Mouse (Mus musculus) lung, adult 2 months (tissue): Measurements from ENCODE around the gene Magea8. TPM values are rescaled to one million over a fixed set of nuclear protein-coding genes. Genes with fewer than 3 reads are reported as not detected.
"Not testable (repeated sequence)": the region's sequence is repeated elsewhere in the genome, so short reads cannot be mapped to it uniquely, and the experiment has no call there.

Experiments
- DNase-seq: peaks from one replicate; pipeline ENCODE4 v3.0.0; 2022
- H3K4me1 ChIP-seq: fragments of 200-500 bp; 2 replicates; pipeline ENCODE4 v1.6.1; 2011; ENCODE audit warnings: low read length; ENCODE audit not compliant: control insufficient read depth, insufficient read depth
- H3K4me3 ChIP-seq: fragments of 200-500 bp; replicated peaks from 2 replicates; pipeline ENCODE3; 2011; ENCODE audit warnings: low read depth, mild to moderate bottlenecking, control low read depth, low read length; ENCODE audit errors: extremely low read depth
- WGBS: fragments of 180-500 bp; shearing (Covaris S2); methylation state at CpG from one replicate; pipeline ENCODE4 v1.1.7; 2018; 5-methylcytosine and 5-hydroxymethylcytosine counted together
- polyA plus RNA-seq: library from polyadenylated mRNA; depleted of rRNA; stranded (reverse); fragments of >200 nt; gene quantifications from 2 replicates; pipeline ENCODE4 v1.2.3, GENCODE M21; 2012; rRNA removed

Magea8 gene
- polyA plus RNA-seq: not detected in 2 replicates

DNA sequence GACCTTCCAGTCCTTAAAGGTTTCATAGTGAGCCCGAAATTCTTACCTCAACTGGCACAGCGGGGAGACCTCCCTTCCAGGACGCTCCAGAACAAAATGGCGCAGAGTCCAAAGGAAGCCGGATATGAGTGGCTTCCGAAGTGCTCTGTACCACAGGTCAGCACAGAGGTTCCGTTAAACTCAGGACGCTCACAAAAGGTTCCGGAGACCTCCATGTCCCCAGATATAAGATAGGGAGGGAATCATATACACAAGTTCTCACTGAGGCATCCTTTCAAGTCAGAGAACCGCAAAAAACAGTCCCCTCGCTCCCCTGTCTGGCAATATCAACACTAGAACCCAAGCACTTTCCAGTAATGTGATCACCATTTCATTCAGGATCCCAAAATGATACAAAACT is at the start of gene Magea8:
TSS of gene Magea8 (minus strand) at position 101 of the 400 bp plus-strand sequence.
- H3K4me1 ChIP-seq, DNase-seq, H3K4me3 ChIP-seq: not testable (repeated sequence)
- 82% methylated on average over 11 of the region's 11 CpGs for WGBS

DNA sequence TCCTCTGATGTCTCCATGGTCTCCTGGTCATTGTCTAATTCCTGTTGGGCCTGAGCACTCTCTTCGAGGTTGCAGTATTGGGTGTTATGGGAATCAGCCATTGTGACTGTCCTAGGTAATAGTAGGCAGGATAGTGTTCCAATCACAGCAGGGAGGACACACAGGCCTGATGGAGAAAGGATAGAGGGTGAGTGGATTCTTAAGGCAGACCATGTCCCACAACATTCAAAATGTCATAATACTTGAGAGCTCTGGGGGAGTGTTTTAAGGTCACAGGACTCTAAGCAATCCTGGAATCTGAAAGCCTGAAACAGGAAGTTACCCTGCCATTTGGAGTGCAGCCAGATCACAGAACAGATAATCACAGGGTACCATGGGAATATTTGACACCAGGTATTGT is 46.2 kb downstream of the Magea8 start, which contains the start of gene Magea3:
TSS of gene Magea3 (minus strand) at position 101 of the 400 bp plus-strand sequence.
- H3K4me1 ChIP-seq, DNase-seq, H3K4me3 ChIP-seq: not testable (repeated sequence)
- WGBS: 30% methylated on average over 1 of the region's 1 CpGs

DNA sequence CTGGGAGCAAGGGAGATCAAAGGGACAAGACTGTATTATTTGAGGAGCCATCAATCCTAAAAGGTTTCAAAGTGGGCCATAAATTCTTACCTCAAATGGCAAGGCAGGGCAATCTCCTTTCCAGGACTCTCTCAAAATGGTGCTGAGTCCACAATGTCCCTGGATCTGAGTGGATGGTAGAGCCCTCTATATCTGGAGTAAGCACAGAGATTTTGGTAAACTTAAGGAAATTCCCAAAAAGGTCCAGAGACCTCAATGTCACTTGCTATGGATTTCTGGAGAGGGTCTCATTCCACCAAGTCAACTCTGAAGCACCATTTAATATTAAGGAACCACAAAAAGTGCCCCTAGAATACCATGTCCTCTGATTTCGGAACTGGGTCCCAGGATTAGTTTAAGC is 59.8 kb downstream of the Magea8 start, which contains the start of gene Magea6:
TSS of gene Magea6 (minus strand) at position 101 of the 400 bp plus-strand sequence.
- not testable (repeated sequence) for DNase-seq, H3K4me1 ChIP-seq, H3K4me3 ChIP-seq
- 54% methylated on average over 1 of the region's 1 CpGs for WGBS

Other genes starting within 250 kb of the Magea8 start
- not detected in 2 replicates for gene Cldn34b1, start 105.6 kb downstream of the Magea8 start, polyA plus RNA-seq
- not detected in 2 replicates for gene Magea6, start 59.9 kb downstream of the Magea8 start, polyA plus RNA-seq
- gene Magea3, start 46.3 kb downstream of the Magea8 start, polyA plus RNA-seq: not detected in 2 replicates
- not detected in 2 replicates for gene Magea5, start 67.3 kb upstream of the Magea8 start, polyA plus RNA-seq
- gene Magea1, start 93.9 kb upstream of the Magea8 start, polyA plus RNA-seq: not detected in 2 replicates
- gene Magea2, start 97.8 kb upstream of the Magea8 start, polyA plus RNA-seq: not detected in 2 replicates
- gene Cldn34b2, start 132.6 kb upstream of the Magea8 start, polyA plus RNA-seq: not detected in 2 replicates
- 40.0 and 65.8 TPM in 2 replicates for gene Sat1, start 220.6 kb upstream of the Magea8 start, polyA plus RNA-seq